Mouse (Mus musculus) splenic B cell, adult 2 months (primary cell): ENCODE measurements around the gene Fndc3a.

ENCODE experiments used
- DNase-seq: peaks from one replicate; pipeline ENCODE4 v3.0.0-alpha.2; 2011; ENCODE audit warnings: low read depth, low spot score
- H3K27me3 ChIP-seq: 2 replicates; pipeline ENCODE4 v1.6.1; 2012; ENCODE audit warnings: mild to moderate bottlenecking, low read length, moderate library complexity, mixed read lengths; ENCODE audit not compliant: control insufficient read depth, poor library complexity, insufficient read depth, severe bottlenecking
- H3K36me3 ChIP-seq: 2 replicates; pipeline ENCODE4 v1.6.1; 2012; ENCODE audit warnings: mild to moderate bottlenecking, low read length, moderate library complexity, mixed read lengths; ENCODE audit not compliant: control insufficient read depth, poor library complexity, insufficient read depth, severe bottlenecking

Gene Fndc3a

GRCm38 (mm10) chr14:72603194-72603521 lies 106.6 kb downstream of the Fndc3a start:
- Histone ChIP-seq H3K27me3 (no peaks in the 10 kb centered on the region), H3K36me3 (0 out of 2 replicates have a peak, but pooled peaks cover 1% of the 10 kb centered on the region)
- DNase-seq, result no peak

- DNase-seq, result peak; percentile 78
- Histone ChIP-seq H3K36me3 (peaks cover 1% of the 10 kb centered on the region; the same call in 1 of the 2 replicates), H3K27me3 (no peaks in the 10 kb centered on the region)
These were observed 107.1 kb downstream of the Fndc3a start for GRCm38 (mm10) chr14:72602521-72603193.

- DNase-seq, result no peak
- Histone ChIP-seq H3K36me3 (peaks cover 1% of the 10 kb centered on the region; the same call in 1 of the 2 replicates), H3K27me3 (no peaks in the 10 kb centered on the region)
These were observed 108.2 kb downstream of the Fndc3a start for GRCm38 (mm10) chr14:72601381-72602305.

- no peak for DNase-seq
- peaks cover 1% of the 10 kb centered on the region; the same call in 1 of the 2 replicates for H3K36me3 ChIP-seq
- H3K27me3 ChIP-seq, result no peaks in the 10 kb centered on the region
These were observed 109.4 kb downstream of the Fndc3a start for GRCm38 (mm10) chr14:72600375-72600774.

DNA sequence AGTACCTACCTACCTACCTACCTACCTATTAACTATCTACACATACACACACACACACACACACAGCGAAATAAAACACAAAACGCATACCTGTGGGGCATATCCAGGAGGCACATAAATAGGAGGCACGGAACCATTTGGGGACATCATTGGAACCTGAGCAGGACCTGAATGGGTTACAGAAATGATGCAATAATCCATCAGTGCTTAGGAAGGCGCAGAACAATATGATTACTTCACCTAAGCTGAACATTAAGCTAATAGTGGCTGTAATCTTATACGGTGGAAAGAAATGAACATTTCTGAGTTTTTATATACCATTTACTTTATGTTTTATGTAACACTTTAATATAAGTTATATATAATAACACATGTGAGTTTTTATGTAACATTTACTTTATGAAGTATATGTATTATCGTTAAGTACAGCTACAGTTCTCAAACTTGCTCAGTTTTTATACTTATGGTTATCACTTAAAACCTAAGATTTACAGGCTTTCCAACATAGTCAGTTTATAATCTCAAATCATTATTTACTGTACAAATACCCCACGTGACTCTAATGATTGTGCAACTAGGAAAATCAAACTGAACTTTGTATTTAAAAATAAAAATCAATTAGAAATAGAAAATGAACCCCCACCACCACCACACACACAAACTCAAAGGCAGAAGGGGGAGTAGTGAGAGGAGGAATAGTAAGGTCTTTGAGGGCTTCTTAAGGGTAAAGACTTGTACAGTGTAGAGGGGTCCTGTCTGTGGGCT lies 110.6 kb downstream of the Fndc3a start:
- no peak for DNase-seq
- Histone ChIP-seq H3K36me3 (peaks cover 1% of the 10 kb centered on the region; the same call in 1 of the 2 replicates), H3K27me3 (no peaks in the 10 kb centered on the region)

DNA sequence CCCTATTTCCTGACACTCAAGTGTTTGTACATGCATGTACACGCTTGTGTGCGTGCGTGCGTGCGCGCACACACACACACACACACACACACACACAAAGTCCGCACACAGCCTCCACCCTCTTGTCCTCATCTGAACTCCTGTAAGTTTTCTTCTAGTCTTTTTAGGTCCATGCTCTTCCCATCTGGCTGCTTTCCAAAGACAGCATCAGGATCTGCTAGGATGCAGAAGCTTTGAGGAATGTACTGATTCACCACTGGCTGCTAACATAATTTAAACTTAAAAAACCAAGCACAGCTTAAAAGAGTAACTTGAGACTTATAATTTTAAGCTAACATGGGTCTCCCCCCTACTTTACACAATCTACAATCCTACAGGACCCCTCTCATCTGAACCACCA lies 115.6 kb downstream of the Fndc3a start:
- no peak for DNase-seq
- peaks cover 3% of the 10 kb centered on the region; the same call in 1 of the 2 replicates for H3K36me3 ChIP-seq
- H3K27me3 ChIP-seq, result no peaks in the 10 kb centered on the region

DNA sequence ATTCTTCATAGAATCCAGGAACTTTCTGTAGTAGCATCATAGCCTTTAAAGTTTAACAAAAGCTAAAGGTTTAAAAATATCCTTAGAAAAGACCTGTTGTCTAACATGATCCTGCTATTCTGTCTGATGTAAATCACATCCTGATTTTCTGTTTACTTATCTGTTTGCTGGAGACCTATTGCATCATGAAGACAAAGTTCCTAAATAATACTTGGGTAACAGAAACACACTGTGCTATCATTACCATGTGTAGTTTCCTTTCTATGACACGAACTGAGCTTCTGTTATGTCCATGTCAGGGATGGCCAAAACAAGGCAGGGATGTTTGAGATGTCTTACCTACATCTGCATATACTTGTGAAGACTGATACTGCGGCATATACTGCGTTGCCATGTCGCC lies 120.4 kb downstream of the Fndc3a start:
- no peak for DNase-seq
- Histone ChIP-seq H3K36me3 (0 out of 2 replicates have a peak, but pooled peaks cover 2% of the 10 kb centered on the region), H3K27me3 (no peaks in the 10 kb centered on the region)

DNA sequence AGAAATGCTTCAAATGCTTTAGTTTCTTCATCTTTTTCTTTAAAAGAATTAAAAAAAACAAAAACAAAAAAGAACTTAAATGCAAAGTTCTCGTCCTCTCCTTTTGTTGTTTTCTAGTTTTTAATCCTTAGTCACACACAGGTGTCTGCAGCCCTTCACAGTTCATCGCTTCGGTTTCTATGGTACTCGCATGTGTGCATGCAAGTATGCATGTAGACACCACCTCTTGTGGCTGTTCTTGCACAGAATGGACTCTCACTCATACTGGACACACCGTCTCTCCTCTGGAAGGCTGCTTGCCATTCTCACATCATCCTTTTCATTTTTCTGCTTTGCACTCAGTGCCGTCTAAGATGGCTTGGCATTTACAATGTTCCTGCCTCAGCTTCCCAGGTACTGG lies 126.8 kb downstream of the Fndc3a start:
- no peak for DNase-seq
- H3K27me3 ChIP-seq, result no peaks in the 10 kb centered on the region
- H3K36me3 ChIP-seq, result no peaks in the 10 kb centered on the region; the same call in 1 of the 2 replicates

DNA sequence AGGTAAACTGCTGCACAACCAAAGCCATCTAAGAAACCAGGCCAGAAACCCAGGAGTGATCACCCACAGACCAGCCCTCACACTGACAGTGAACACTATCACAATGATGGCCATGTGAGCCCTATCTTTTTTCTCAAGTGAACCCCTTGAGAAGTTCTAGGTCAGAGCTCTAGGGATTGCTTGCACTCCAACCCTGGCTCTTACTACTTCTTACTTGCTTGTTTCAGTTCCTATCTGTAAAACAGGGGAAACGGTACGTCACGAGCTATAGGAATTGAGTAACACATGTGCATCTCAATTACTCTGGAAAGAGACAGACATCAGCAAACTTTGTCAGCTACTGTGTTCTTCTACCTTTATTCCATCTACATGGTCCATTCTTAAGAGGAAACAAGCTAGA lies 128.8 kb downstream of the Fndc3a start:
- Histone ChIP-seq H3K36me3 (no peaks in the 10 kb centered on the region; the same call in 1 of the 2 replicates), H3K27me3 (no peaks in the 10 kb centered on the region)
- peak; percentile 42 for DNase-seq

- Histone ChIP-seq H3K36me3 (peaks cover 8% of the 10 kb centered on the region), H3K27me3 (no peaks in the 10 kb centered on the region)
- DNase-seq, result no peak
These were observed 133.5 kb downstream of the Fndc3a start for GRCm38 (mm10) chr14:72576283-72576682.

GRCm38 (mm10) chr14:72563941-72564340 lies 145.9 kb downstream of the Fndc3a start:
- peaks cover 13% of the 10 kb centered on the region; the same call in 1 of the 2 replicates for H3K36me3 ChIP-seq
- H3K27me3 ChIP-seq, result no peaks in the 10 kb centered on the region
- DNase-seq, result no peak

GRCm38 (mm10) chr14:72558795-72559194 lies 151.0 kb downstream of the Fndc3a start:
- Histone ChIP-seq H3K27me3 (no peaks in the 10 kb centered on the region), H3K36me3 (peaks cover 10% of the 10 kb centered on the region)
- DNase-seq, result no peak

- DNase-seq, result no peak
- Histone ChIP-seq H3K27me3 (no peaks in the 10 kb centered on the region), H3K36me3 (peaks cover 18% of the 10 kb centered on the region)
These were observed 154.0 kb downstream of the Fndc3a start for GRCm38 (mm10) chr14:72555846-72556245.

- peaks cover 3% of the 10 kb centered on the region for H3K36me3 ChIP-seq
- DNase-seq, result no peak
- no peaks in the 10 kb centered on the region for H3K27me3 ChIP-seq
These were observed 173.3 kb downstream of the Fndc3a start for GRCm38 (mm10) chr14:72536392-72537017.
